Mouse (Mus musculus): ENCODE measurements around the gene Zbtb20.

DNA sequence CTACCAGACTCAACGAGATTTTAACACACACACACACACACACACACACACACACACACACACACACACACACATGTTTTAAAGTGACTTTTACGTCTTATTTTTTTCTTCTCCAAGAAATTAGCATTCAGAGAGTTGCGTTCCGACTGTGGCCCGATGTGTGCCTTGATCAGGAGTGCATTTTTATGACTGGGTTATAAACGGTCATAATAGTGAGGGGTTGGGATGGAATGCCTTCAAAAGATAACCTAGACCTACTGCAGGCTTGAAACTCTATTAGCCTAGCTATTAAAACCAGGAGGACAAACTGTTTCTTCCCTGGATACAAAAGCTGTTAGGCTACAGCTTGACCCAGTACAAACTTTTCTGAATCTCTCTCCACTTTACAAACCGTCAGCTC lies 661.5 kb downstream of the Zbtb20 start:
- no peak for TF ChIP-seq CTCF (IDR thresholded peaks at IDR 0.05)
- no peak for TF ChIP-seq POLR2A (IDR thresholded peaks at IDR 0.05; ENCODE audit: insufficient read depth, low read depth, low read length)

All from heart, adult 2 months (tissue).